Mouse (Mus musculus) bone marrow, adult 2 months (tissue): ENCODE results near the gene Atp1b2. TPM values are rescaled to one million over a fixed set of nuclear protein-coding genes. Genes with fewer than 3 reads are reported as not detected.
"Not testable (repeated sequence)": the region's sequence is repeated elsewhere in the genome, so short reads cannot be mapped to it uniquely, and the experiment has no call there.

Experiments used
- H3K27ac ChIP-seq: fragments of 200-500 bp; 2 replicates; pipeline ENCODE4 v1.5.1; 2012; ENCODE audit warnings: low read depth, mild to moderate bottlenecking, control low read depth, inconsistent platforms, low read length; ENCODE audit not compliant: control insufficient read depth, poor library complexity, insufficient read depth
- H3K4me1 ChIP-seq: fragments of 200-500 bp; 2 replicates; pipeline ENCODE4 v1.6.1; 2011; ENCODE audit warnings: low read length; ENCODE audit not compliant: control insufficient read depth, insufficient read depth
- H3K4me3 ChIP-seq: fragments of 200-500 bp; replicated peaks from 2 replicates; pipeline ENCODE3; 2011; ENCODE audit warnings: mild to moderate bottlenecking, low read depth, low read length, control low read depth; ENCODE audit not compliant: control insufficient read depth
- CTCF ChIP-seq: fragments of 200-500 bp; IDR thresholded peaks from 2 replicates; pipeline ENCODE4 v1.5.1; 2011; ENCODE audit warnings: low read length, control low read depth; ENCODE audit not compliant: control insufficient read depth, insufficient read depth
- POLR2A ChIP-seq: fragments of 200-500 bp; IDR thresholded peaks from 2 replicates; pipeline ENCODE4 v1.6.1; 2011; ENCODE audit warnings: low read depth, mild to moderate bottlenecking, control low read depth, low read length, borderline replicate concordance; ENCODE audit not compliant: control insufficient read depth
- WGBS: fragments of 180-500 bp; shearing (Covaris S2); methylation state at CpG from one replicate; pipeline ENCODE4 v1.1.7; 2018; 5-methylcytosine and 5-hydroxymethylcytosine counted together
- polyA plus RNA-seq: library from polyadenylated mRNA; stranded (reverse); fragments of >200 nt; gene quantifications from 2 replicates; pipeline ENCODE4 v1.2.4, GENCODE M21; 2011; ENCODE audit warnings: low replicate concordance; ENCODE audit not compliant: missing spikeins, insufficient read depth, insufficient read length

Atp1b2 gene
- polyA plus RNA-seq, 1 experiment: 12.1 TPM

- H3K4me1 ChIP-seq: no peaks in the 10 kb centered on the region
- WGBS: 38% methylated on average over 6 of the region's 6 CpGs
- TF ChIP-seq CTCF: peak; percentile 99
- TF ChIP-seq POLR2A: no peak
Observed at GRCm38 (mm10) chr11:69628286-69628685, 22.5 kb upstream of the Atp1b2 start.

GRCm38 (mm10) chr11:69624339-69624738, 18.6 kb upstream of the Atp1b2 start:
- not testable (repeated sequence) for H3K4me1 ChIP-seq, H3K4me3 ChIP-seq, H3K27ac ChIP-seq
- 71% methylated on average over 2 of the region's 2 CpGs for WGBS

More at GRCm38 (mm10) chr11:69628286-69628685, 22.5 kb upstream of the Atp1b2 start:
- no peak overlapping the region for H3K27ac ChIP-seq
- H3K4me3 ChIP-seq: no peak overlapping the region

GRCm38 (mm10) chr11:69623006-69623405, 17.3 kb upstream of the Atp1b2 start:
- Histone ChIP-seq H3K4me1 (no peaks in the 10 kb centered on the region), H3K4me3 (no peak overlapping the region), H3K27ac (no peak overlapping the region)
- WGBS: 77% methylated on average over 4 of the region's 4 CpGs
- TF ChIP-seq CTCF (no peak), POLR2A (no peak)

DNA sequence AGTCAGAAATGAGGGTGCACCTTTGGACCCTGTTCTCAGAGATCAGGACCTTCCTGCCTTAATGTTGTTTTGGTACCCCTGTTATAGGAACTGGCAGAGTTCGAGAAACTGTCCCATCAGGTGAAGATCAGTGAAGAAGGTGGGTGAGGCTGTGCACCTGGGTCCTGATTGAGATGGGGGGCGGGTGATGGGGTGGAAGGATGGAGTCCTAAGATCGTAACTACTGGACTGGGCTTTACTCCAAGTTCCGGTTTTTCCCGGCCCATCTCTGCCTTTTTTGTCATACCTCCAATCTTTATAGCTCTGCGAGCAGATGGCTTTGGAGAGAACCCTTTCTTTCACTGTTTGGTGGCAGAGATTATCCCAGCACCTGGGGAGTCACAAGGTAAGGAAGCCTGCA, 16.7 kb upstream of the Atp1b2 start:
- 57% methylated on average over 6 of the region's 6 CpGs for WGBS
- Histone ChIP-seq H3K27ac (no peak overlapping the region), H3K4me3 (no peak overlapping the region), H3K4me1 (no peaks in the 10 kb centered on the region)
- TF ChIP-seq CTCF (no peak), POLR2A (no peak)

GRCm38 (mm10) chr11:69621571-69622268, 16.0 kb upstream of the Atp1b2 start, which contains the start of gene Sat2:
Sat2 (plus strand) TSS chr11:69622024.
- no peak for TF ChIP-seq CTCF
- no peak for TF ChIP-seq POLR2A
- Histone ChIP-seq H3K4me1 (no peaks in the 10 kb centered on the region), H3K27ac (no peak within 1 kb of the TSS), H3K4me3 (peak within 1 kb of the TSS; percentile 24)
- 12% methylated on average over 20 of the region's 20 CpGs for WGBS

DNA sequence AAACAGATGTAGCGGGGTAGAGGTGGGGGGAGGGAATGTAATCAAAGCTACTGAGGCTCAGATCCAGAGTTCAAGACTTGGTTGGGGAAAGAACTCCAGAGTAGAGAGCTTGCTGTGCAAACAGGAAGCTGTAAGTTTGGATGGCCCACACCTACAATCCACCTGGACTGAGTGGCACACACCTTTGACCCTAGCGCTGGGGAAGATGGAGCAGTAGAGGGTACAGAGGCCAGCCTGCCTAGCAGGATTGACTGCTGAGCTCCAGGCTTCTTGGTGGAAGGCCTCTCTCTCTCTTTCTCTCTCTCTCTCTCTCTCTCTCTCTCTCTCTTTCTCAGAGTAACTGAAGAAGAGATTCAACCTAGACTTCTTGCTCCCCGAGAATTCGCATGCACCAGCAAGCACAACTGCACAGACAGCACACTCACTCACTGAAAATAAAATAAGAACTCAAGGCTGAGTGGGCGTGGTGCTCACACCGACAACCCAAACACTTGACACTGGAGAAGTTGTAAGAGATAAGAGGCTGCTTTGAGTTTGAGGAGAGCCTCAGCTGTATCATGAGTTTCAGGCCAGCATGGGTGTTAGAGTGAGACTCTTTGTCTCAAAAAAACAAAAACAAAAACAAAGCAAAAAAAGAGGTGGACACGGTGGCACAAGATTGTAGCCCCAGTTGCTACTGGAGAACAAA, 14.8 kb upstream of the Atp1b2 start:
- 63% methylated on average over 7 of the region's 7 CpGs for WGBS
- H3K4me3 ChIP-seq: no peak overlapping the region
- no peaks in the 10 kb centered on the region for H3K4me1 ChIP-seq
- H3K27ac ChIP-seq: no peak overlapping the region
- TF ChIP-seq CTCF: no peak
- no peak for TF ChIP-seq POLR2A

DNA sequence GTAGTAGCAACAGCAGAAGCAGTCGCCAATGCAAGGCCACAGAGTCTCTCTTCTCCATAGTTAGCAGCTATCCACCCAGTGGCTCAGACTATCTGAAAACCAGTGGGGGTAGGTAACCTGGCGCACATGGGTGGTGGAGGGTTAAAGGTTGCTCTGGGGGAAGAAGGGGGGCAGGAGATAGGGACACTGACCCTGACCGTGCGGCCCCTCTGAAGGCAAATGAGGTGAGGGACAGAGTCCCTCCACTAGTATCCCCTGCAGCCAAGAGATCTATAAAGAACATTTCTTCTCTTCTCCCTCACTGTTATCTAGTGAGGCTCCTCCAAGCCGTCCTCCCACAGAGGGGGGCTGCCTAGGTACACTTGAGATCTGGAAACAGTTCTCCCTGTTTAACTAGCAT, 12.1 kb upstream of the Atp1b2 start, which contains the start of gene Shbg:
Gene Shbg, minus strand, starts transcription at position 101 of the 400 bp plus-strand sequence.
- Histone ChIP-seq H3K27ac (no peak within 1 kb of the TSS), H3K4me1 (peaks cover 2% of the 10 kb centered on the region; the same call in 1 of the 2 replicates), H3K4me3 (no peak within 1 kb of the TSS)
- TF ChIP-seq POLR2A: no peak
- no peak for TF ChIP-seq CTCF
- WGBS: 70% methylated on average over 5 of the region's 5 CpGs

- H3K4me3 ChIP-seq: no peak overlapping the region
- H3K4me1 ChIP-seq: peaks cover 2% of the 10 kb centered on the region; the same call in 1 of the 2 replicates
- TF ChIP-seq POLR2A (no peak), CTCF (no peak)
- no peak overlapping the region for H3K27ac ChIP-seq
- 58% methylated on average over 10 of the region's 10 CpGs for WGBS
Observed at GRCm38 (mm10) chr11:69616781-69617180, 11.0 kb upstream of the Atp1b2 start.

GRCm38 (mm10) chr11:69614257-69614588, 8.5 kb upstream of the Atp1b2 start:
- not testable (repeated sequence) for H3K4me3 ChIP-seq, H3K27ac ChIP-seq, H3K4me1 ChIP-seq
- 34% methylated on average over 11 of the region's 11 CpGs for WGBS
